Mouse (Mus musculus): ENCODE data around the gene Gpr179. TPM values are rescaled to one million over a fixed set of nuclear protein-coding genes. Genes with fewer than 3 reads are reported as not detected.
"Not testable (repeated sequence)": the region's sequence is repeated elsewhere in the genome, so short reads cannot be mapped to it uniquely, and the experiment has no call there.

Gene Gpr179
- polyA plus RNA-seq, 1 experiment from 2014 or later, result 0.08 TPM

DNA sequence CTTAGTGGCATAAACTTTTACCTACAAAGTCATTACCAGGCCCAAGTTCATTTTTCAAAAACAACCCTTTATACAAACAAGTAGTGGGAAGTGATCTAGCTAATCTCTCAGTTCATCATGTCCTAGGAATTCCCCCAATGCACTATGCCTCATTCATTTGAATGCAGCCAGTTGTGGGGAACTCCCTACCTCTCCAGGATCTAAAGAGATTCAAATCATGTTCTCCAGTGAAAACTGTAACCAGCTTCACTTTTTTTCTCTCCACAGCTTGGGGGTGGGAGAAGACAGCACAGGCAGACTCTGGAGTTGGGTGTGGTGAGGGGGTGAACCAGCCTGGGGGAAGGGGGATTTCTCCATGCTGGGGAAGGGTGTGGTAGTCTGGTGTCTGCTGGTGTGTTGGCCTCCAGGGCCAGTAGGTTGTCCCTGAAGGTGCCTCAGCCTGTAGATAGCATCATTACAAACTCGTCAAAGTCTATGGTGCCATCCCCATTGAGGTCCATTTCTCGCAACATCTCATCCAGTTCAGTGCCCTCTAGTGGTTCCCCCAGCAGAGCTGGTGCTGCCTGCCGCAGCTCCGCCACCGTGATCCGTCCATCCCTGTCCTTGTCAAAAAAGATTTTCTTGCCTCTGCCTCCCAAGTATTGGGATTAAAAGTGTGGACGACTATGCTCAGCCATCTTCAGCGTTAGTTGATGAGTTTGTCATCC, 29.8 kb downstream of the Gpr179 start:
- not testable (repeated sequence) for H3K36me3 ChIP-seq (ENCODE audit: control insufficient read depth, insufficient read depth, low read length); H3K9me3 ChIP-seq (ENCODE audit: control insufficient read depth, low read length); H3K27me3 ChIP-seq (ENCODE audit: control insufficient read depth, insufficient read depth, low read length); H3K4me1 ChIP-seq (ENCODE audit: control insufficient read depth, insufficient read depth, low read length); H3K4me2 ChIP-seq (ENCODE audit: low read depth); H3K4me3 ChIP-seq (ENCODE audit: low read depth, low read length); H3K9ac ChIP-seq (ENCODE audit: low read length); DNase-seq (ENCODE audit: low spot score); ATAC-seq (ENCODE audit: insufficient read depth, low FRiP score, low TSS enrichment); H3K27ac ChIP-seq (ENCODE audit: low read depth, low read length)
- WGBS, result 86% methylated on average over 8 of the region's 8 CpGs

- H3K27me3 ChIP-seq (ENCODE audit: control insufficient read depth, insufficient read depth, low read length), result no peaks in the 10 kb centered on the region
- DNase-seq (ENCODE audit: low spot score) (no peak), ATAC-seq (ENCODE audit: insufficient read depth, low FRiP score, low TSS enrichment) (no peak)
- no peak overlapping the region for H3K9ac ChIP-seq (ENCODE audit: low read length)
- H3K36me3 ChIP-seq (ENCODE audit: control insufficient read depth, insufficient read depth, low read length), result peaks cover 7% of the 10 kb centered on the region; the same call in 1 of the 2 replicates
- no peaks in the 10 kb centered on the region for H3K9me3 ChIP-seq (ENCODE audit: control insufficient read depth, low read length)
- no peak overlapping the region for H3K27ac ChIP-seq (ENCODE audit: low read depth, low read length)
- no peak overlapping the region for H3K4me3 ChIP-seq (ENCODE audit: low read depth, low read length)
- H3K4me2 ChIP-seq (ENCODE audit: low read depth), result no peak overlapping the region
- H3K4me1 ChIP-seq (ENCODE audit: control insufficient read depth, insufficient read depth, low read length), result no peaks in the 10 kb centered on the region; the same call in 1 of the 2 replicates
- WGBS, result 94% methylated on average over 8 of the region's 8 CpGs
Measured at GRCm38 (mm10) chr11:97321197-97321596, 30.7 kb downstream of the Gpr179 start.

DNA sequence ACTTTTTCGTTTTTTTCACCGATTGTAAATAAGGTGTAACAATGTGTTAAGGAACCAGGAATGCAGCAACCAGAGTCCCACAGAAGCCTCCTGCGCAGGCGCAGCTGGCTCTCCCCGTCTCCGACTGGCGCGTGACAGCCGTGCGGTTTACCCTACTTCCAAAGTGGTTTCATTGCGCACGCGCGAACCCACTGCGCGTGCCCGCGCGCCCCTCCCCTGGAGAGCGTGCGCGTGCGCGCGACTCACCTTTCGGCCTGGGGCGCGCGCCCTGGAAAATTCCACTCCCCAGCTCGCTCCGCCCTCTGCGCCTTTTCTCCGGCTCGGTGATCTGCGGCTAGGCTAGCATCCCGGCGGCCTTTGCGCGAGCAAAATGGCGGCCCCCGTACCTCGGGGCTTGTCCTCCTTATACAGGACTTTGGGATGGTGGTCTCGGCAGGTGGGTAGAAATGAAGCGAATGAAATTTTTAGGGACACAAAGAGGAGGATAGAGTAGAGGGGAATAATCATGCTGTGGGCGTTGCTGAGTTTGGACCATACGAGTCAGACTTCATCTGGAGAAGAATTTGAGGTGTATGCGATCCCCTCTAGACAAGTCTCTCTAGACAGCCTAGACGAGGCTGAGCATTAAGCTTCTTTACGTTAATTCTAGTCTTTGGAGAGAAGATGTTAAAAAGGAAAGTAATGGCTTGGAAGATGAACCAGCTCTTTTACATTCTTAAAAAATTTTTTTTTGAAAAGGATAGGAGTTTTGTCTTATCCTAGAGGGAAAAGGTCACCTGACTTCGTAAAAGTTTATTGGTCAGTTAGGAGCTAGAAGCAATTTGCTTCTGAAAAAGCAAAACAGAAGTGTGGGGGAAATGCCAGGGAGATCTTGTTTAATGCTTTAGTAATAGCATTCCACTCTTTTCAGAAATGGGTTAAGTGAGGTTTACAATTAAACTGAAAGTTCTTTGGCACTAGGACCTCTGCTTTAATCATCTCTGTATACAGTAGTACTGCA, 36.1 kb downstream of the Gpr179 start, which contains the start of gene Mrpl45:
TSS of gene Mrpl45 (plus strand) at position 213 of the 1,000 bp plus-strand sequence.
- H3K9ac ChIP-seq (ENCODE audit: low read length), result peak within 1 kb of the TSS; percentile 61
- H3K9me3 ChIP-seq (ENCODE audit: control insufficient read depth, low read length), result no peaks in the 10 kb centered on the region
- no peaks in the 10 kb centered on the region for H3K36me3 ChIP-seq (ENCODE audit: control insufficient read depth, insufficient read depth, low read length)
- WGBS, result under 1% methylated on average over 49 of the region's 50 CpGs
- peak within 1 kb of the TSS; percentile 53 for H3K4me3 ChIP-seq (ENCODE audit: low read depth, low read length)
- H3K4me1 ChIP-seq (ENCODE audit: control insufficient read depth, insufficient read depth, low read length), result peaks cover 1% of the 10 kb centered on the region; the same call in 1 of the 2 replicates
- H3K4me2 ChIP-seq (ENCODE audit: low read depth), result peak within 1 kb of the TSS; percentile 52
- H3K27ac ChIP-seq (ENCODE audit: low read depth, low read length), result 0 out of 2 replicates have a peak within 1 kb of the TSS, but pooled peaks have one; percentile 20
- DNase-seq (ENCODE audit: low spot score) (peak; percentile 100), ATAC-seq (ENCODE audit: insufficient read depth, low FRiP score, low TSS enrichment) (peak; percentile 87)
- H3K27me3 ChIP-seq (ENCODE audit: control insufficient read depth, insufficient read depth, low read length), result no peaks in the 10 kb centered on the region

- no peaks in the 10 kb centered on the region for H3K36me3 ChIP-seq (ENCODE audit: control insufficient read depth, insufficient read depth, low read length)
- H3K27ac ChIP-seq (ENCODE audit: low read depth, low read length), result no peak overlapping the region
- peaks cover 7% of the 10 kb centered on the region; the same call in 1 of the 2 replicates for H3K4me1 ChIP-seq (ENCODE audit: control insufficient read depth, insufficient read depth, low read length)
- 52% methylated on average over 8 of the region's 8 CpGs for WGBS
- no peak for DNase-seq (ENCODE audit: low spot score)
- no peak overlapping the region for H3K9ac ChIP-seq (ENCODE audit: low read length)
- ATAC-seq (ENCODE audit: insufficient read depth, low FRiP score, low TSS enrichment), result no peak
- H3K4me2 ChIP-seq (ENCODE audit: low read depth), result 0 out of 2 replicates have a peak overlapping the region, but pooled peaks have one; percentile 52
- H3K4me3 ChIP-seq (ENCODE audit: low read depth, low read length), result peak overlapping the region; percentile 12; the same call in 1 of the 2 replicates
- no peaks in the 10 kb centered on the region for H3K27me3 ChIP-seq (ENCODE audit: control insufficient read depth, insufficient read depth, low read length)
- no peaks in the 10 kb centered on the region for H3K9me3 ChIP-seq (ENCODE audit: control insufficient read depth, low read length)
Measured at GRCm38 (mm10) chr11:97314751-97315503, 37.0 kb downstream of the Gpr179 start.

DNA sequence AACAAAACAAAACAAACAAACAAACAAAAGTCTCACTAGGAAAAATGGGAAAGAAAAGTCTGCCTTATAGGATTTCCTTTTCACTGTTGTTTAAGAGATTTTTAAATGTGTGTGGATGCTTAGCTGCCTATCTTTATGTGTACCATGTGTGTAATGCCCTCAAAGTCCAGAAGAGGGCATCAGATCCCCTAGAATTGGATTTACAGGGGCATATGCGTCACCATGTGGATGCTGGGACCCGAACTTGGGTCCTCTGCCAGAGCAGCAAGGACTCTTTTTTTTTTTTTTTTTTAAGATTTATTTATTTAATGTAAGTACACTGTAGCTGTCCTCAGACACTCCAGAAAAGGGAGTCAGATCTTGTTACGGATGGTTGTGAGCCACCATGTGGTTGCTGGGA, 37.8 kb downstream of the Gpr179 start:
- H3K9me3 ChIP-seq (ENCODE audit: control insufficient read depth, low read length), result no peaks in the 10 kb centered on the region

DNA sequence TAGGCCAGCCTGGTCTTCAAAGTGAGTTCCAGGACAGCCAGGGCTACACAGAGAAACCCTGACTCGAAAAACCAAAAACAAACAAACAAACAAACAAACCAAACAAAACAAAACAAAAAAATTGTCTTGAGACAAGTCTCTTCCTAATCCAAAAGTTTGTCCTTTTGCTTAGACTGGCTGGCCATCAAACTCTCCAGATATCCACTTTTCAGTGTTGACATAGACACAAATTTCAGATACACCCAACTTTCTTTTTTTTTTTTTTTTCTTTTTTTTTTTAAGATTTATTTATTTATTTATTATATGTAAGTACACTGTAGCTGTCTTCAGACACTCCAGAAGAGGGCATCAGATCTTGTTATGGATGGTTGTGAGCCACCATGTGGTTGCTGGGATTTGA, 39.0 kb downstream of the Gpr179 start:
- H3K27ac ChIP-seq (ENCODE audit: low read depth, low read length); H3K27me3 ChIP-seq (ENCODE audit: control insufficient read depth, insufficient read depth, low read length); H3K4me1 ChIP-seq (ENCODE audit: control insufficient read depth, insufficient read depth, low read length); H3K36me3 ChIP-seq (ENCODE audit: control insufficient read depth, insufficient read depth, low read length); H3K9ac ChIP-seq (ENCODE audit: low read length); ATAC-seq (ENCODE audit: insufficient read depth, low FRiP score, low TSS enrichment); H3K4me2 ChIP-seq (ENCODE audit: low read depth); DNase-seq (ENCODE audit: low spot score); H3K4me3 ChIP-seq (ENCODE audit: low read depth, low read length); H3K9me3 ChIP-seq (ENCODE audit: control insufficient read depth, low read length): not testable (repeated sequence)
- WGBS, result 81% methylated on average over 1 of the region's 1 CpGs

More for the DNA sequence above, 37.8 kb downstream of the Gpr179 start:
- Histone ChIP-seq H3K27ac (ENCODE audit: low read depth, low read length) (no peak overlapping the region), H3K27me3 (ENCODE audit: control insufficient read depth, insufficient read depth, low read length) (no peaks in the 10 kb centered on the region), H3K4me3 (ENCODE audit: low read depth, low read length) (no peak overlapping the region), H3K4me2 (ENCODE audit: low read depth) (no peak overlapping the region), H3K4me1 (ENCODE audit: control insufficient read depth, insufficient read depth, low read length) (peaks cover 9% of the 10 kb centered on the region; the same call in 1 of the 2 replicates), H3K36me3 (ENCODE audit: control insufficient read depth, insufficient read depth, low read length) (no peaks in the 10 kb centered on the region), H3K9ac (ENCODE audit: low read length) (no peak overlapping the region)
- WGBS, result 93% methylated on average over 3 of the region's 3 CpGs
- DNase-seq (ENCODE audit: low spot score) (no peak), ATAC-seq (ENCODE audit: insufficient read depth, low FRiP score, low TSS enrichment) (no peak)

DNA sequence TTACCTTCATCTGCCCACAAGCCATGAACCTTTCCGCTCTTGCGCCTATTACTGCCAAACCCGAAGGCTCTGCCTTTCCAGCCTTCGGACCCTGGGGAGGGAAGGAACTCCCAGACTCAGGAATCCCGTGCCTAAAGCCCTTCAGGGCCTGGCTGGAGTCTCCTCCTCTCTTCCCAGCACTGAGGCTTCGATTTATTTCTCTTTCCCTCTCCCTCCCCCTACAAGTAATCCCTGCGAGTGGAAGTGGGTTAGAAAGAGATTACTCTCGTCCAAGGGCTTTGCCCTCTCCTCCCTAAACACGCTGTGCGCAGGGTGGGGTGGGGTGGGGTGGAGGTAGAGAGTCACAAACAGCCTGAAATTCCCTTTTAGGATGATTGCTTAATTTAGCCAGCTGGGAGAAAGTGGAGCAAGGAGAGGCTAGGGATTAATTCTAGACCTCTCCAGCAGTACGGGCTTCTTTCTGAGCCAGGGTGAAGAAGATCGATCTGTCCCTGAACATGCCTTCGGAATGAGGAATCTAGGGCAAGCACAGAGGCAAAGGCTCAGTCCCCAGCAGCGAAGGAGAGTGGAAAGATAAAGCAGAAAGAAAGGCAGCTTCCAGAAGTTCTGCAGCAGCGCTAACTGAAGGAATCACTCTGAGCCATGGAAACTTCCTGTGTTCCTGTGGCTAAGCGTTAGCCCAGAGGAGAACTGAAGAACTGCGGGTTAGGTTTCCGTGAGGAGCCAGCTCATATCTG, 40.8 kb downstream of the Gpr179 start:
- peak overlapping the region; percentile 47 for H3K4me2 ChIP-seq (ENCODE audit: low read depth)
- no peak overlapping the region for H3K27ac ChIP-seq (ENCODE audit: low read depth, low read length)
- no peaks in the 10 kb centered on the region for H3K9me3 ChIP-seq (ENCODE audit: control insufficient read depth, low read length)
- peak overlapping the region; percentile 47 for H3K9ac ChIP-seq (ENCODE audit: low read length)
- 7% methylated on average over 18 of the region's 18 CpGs for WGBS
- H3K4me1 ChIP-seq (ENCODE audit: control insufficient read depth, insufficient read depth, low read length), result peaks cover 9% of the 10 kb centered on the region; the same call in 1 of the 2 replicates
- H3K27me3 ChIP-seq (ENCODE audit: control insufficient read depth, insufficient read depth, low read length), result no peaks in the 10 kb centered on the region
- H3K36me3 ChIP-seq (ENCODE audit: control insufficient read depth, insufficient read depth, low read length), result no peaks in the 10 kb centered on the region
- no peak for ATAC-seq (ENCODE audit: insufficient read depth, low FRiP score, low TSS enrichment)
- peak; percentile 53 for DNase-seq (ENCODE audit: low spot score)
- 0 out of 2 replicates have a peak overlapping the region, but pooled peaks have one; percentile 14 for H3K4me3 ChIP-seq (ENCODE audit: low read depth, low read length)

Measured in neural tube, embryonic 11.5 days (tissue).